Mouse (Mus musculus): ENCODE data around the gene Dnah7b.

DNA sequence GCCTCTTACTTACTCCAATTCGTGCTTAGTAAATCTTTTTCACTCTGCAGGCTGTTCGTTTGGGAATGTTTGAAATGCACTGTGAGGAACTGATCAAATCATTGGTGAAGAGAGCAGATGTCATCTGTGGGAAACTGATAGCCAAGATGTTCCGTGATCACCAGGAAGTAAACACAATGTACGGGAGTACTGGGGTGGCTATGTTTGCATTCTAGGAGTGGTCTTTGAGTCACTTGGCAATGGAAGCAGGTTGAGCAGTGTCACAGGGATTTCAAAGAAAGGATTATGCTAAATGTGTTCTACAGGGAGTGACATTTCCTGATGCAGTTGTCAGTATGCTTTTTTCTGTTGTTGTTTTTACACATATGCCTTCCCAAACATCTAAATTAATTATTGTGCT, 61.9 kb downstream of the Dnah7b start:
- TF ChIP-seq POLR2A (IDR thresholded peaks at IDR 0.05; ENCODE audit: control insufficient read depth in 1 of 2, insufficient read depth in 1 of 2, low read depth in 1 of 2, low read length in 2 of 2, poor library complexity in 1 of 2) (no peak), EP300 (IDR thresholded peaks at IDR 0.05; ENCODE audit: low read depth in 1 of 2, low read length in 2 of 2) (no peak), BHLHE40 (IDR thresholded peaks at IDR 0.05; ENCODE audit: borderline replicate concordance, low read depth, low read length) (no peak), POLR2AphosphoS2 (IDR thresholded peaks at IDR 0.05; ENCODE audit: low read length) (no peak), TBP (IDR thresholded peaks at IDR 0.05; ENCODE audit: low read depth, low read length) (no peak), ZNF384 (IDR thresholded peaks at IDR 0.05; ENCODE audit: low read depth, low read length) (no peak), HCFC1 (IDR thresholded peaks at IDR 0.05; ENCODE audit: low read depth, low read length) (no peak), ZMIZ1 (IDR thresholded peaks at IDR 0.05; ENCODE audit: low read depth, low read length) (no peak), USF1 (IDR thresholded peaks at IDR 0.05; ENCODE audit: low read depth, low read length) (no peak)
